ENCODE assay signal across 19 mouse cellular contexts in genomic region chr11:109607600-109607999, GRCm38 (mm10). TPM values are rescaled to one million over a fixed set of nuclear protein-coding genes. Genes with fewer than 3 reads are reported as not detected.
DNase-seq lines count a peak whose midpoint lies in the region; TF ChIP-seq lines count a peak whose summit lies in the region.
"Had no signal": no experiment of that assay in that cellular context is flagged by ENCODE, and none has a peak within 500 bp of the region (broad histone marks: within the 10 kb centered on the region; RNA-seq: fewer than 3 reads in every experiment).

No protein-coding gene starts in this region.

- no peak overlapping the region for H3K9ac ChIP-seq in CH12.LX (ENCODE audit: insufficient read depth, low read depth)
- no peak overlapping the region for H3K9ac ChIP-seq in ES-E14 (ENCODE audit: insufficient read depth, low read depth, low read length, poor library complexity, severe bottlenecking)
- H3K9ac ChIP-seq: embryonic facial prominence, embryonic 12.5 days; forebrain, embryonic 13.5 days; forebrain, embryonic 15.5 days; forebrain, postnatal 0 days had no signal

- dilution Hi-C loops in CH12.LX (cut with MboI; ENCODE audit: extremely low pct_ligation_motif_present, extremely low pct_unique_long_range_greater_than_20kb, low sequenced_read_pairs), result no loop called here

- no peaks in the 10 kb centered on the region for H3K9me3 ChIP-seq in CH12.LX (replicated peaks; ENCODE audit: low read length)
- H3K9me3 ChIP-seq in ES-E14 (ENCODE audit: control insufficient read depth, insufficient read depth, low read depth, low read length), result no peaks in the 10 kb centered on the region
- H3K9me3 ChIP-seq: embryonic facial prominence, embryonic 10.5 days; embryonic facial prominence, embryonic 12.5 days; forebrain, embryonic 13.5 days; forebrain, embryonic 15.5 days had no signal

- in situ Hi-C loops in CH12.LX (cut with MboI; ENCODE audit: low pct_ligation_motif_present, low pct_unique_long_range_greater_than_20kb, low sequenced_read_pairs) (no loop called here), ES-E14 (cut with MboI; ENCODE audit: low sequenced_read_pairs in 2 of 2, unreplicated experiment in 2 of 2) (no loop called here)

- H3K79me2 ChIP-seq in CH12.LX (replicated peaks; ENCODE audit: control insufficient read depth, extremely low read depth, insufficient read depth, poor library complexity, severe bottlenecking) (no peaks in the 10 kb centered on the region), myocyte (ENCODE audit: control insufficient read depth, insufficient read depth) (peaks cover 56% of the 10 kb centered on the region)

- H3ac ChIP-seq in myocyte (ENCODE audit: control insufficient read depth, insufficient read length), result no peak overlapping the region

- H3K4me2 ChIP-seq in CH12.LX (ENCODE audit: insufficient read depth, low read depth, poor library complexity, severe bottlenecking), result no peak overlapping the region
- H3K4me2 ChIP-seq in myocyte (ENCODE audit: low read depth), result peak overlapping the region; percentile 12
- H3K4me2 ChIP-seq: embryonic facial prominence, embryonic 12.5 days; forebrain, embryonic 13.5 days; forebrain, embryonic 15.5 days had no signal

- H3K27ac ChIP-seq in CH12.LX (ENCODE audit: insufficient read depth, low read depth) (no peak overlapping the region), ES-E14 (ENCODE audit: insufficient read depth, low read depth, low read length, poor library complexity, severe bottlenecking) (no peak overlapping the region)
- H3K27ac ChIP-seq: embryonic facial prominence, embryonic 10.5 days; embryonic facial prominence, embryonic 12.5 days; forebrain, embryonic 13.5 days; forebrain, embryonic 15.5 days had no signal

- no peak for TF ChIP-seq RAD21 in CH12.LX (IDR thresholded peaks at IDR 0.05; ENCODE audit: low read depth, low read length)

- peaks cover 24% of the 10 kb centered on the region for H3K27me3 ChIP-seq in CH12.LX (replicated peaks)
- no peaks in the 10 kb centered on the region for H3K27me3 ChIP-seq in myocyte (ENCODE audit: control insufficient read depth, insufficient read depth, insufficient read length)
- H3K27me3 ChIP-seq: embryonic facial prominence, embryonic 12.5 days; forebrain, embryonic 13.5 days; forebrain, embryonic 15.5 days; Patski had no signal

- TF ChIP-seq CTCF in CH12.LX (conservative IDR thresholded peaks at IDR 0.05 in 1 of 2, IDR thresholded peaks at IDR 0.05 in 1 of 2; ENCODE audit: low read depth in 2 of 2, low read length in 2 of 2), result no peak

- no peak overlapping the region for H3K4me3 ChIP-seq in CH12.LX (replicated peaks in 1 of 3; ENCODE audit: low read depth in 2 of 3, low read length in 2 of 3, poor library complexity in 1 of 3)
- H3K4me3 ChIP-seq in ES-E14 (ENCODE audit: insufficient read depth in 1 of 2, low read depth in 1 of 2, low read length in 2 of 2, poor library complexity in 1 of 2, severe bottlenecking in 1 of 2), result no peak overlapping the region
- no peak overlapping the region for H3K4me3 ChIP-seq in myocyte
- H3K4me3 ChIP-seq: embryonic facial prominence, embryonic 10.5 days; embryonic facial prominence, embryonic 12.5 days; forebrain, embryonic 13.5 days; forebrain, embryonic 15.5 days had no signal

- TF ChIP-seq EP300 in CH12.LX (IDR thresholded peaks at IDR 0.05; ENCODE audit: low read length), result no peak

- H3K36me3 ChIP-seq in CH12.LX (replicated peaks in 1 of 2; ENCODE audit: control insufficient read depth in 1 of 2, insufficient read depth in 1 of 2, low read length in 1 of 2), result no peaks in the 10 kb centered on the region
- no peaks in the 10 kb centered on the region; the same call in 1 of the 2 replicates for H3K36me3 ChIP-seq in ES-E14 (ENCODE audit: control insufficient read depth, insufficient read depth, low read length, poor library complexity, severe bottlenecking)
- H3K36me3 ChIP-seq in myocyte (ENCODE audit: control insufficient read depth, insufficient read depth), result peaks cover 21% of the 10 kb centered on the region
- H3K36me3 ChIP-seq: forebrain, embryonic 15.5 days had no signal

- no peak for TF ChIP-seq POLR2A in CH12.LX (IDR thresholded peaks at IDR 0.05; ENCODE audit: low read depth, low read length)
- TF ChIP-seq POLR2A in myocyte (IDR thresholded peaks at IDR 0.05; ENCODE audit: insufficient read length, low read depth), result no peak

- H3K4me1 ChIP-seq in CH12.LX (ENCODE audit: control insufficient read depth in 1 of 2, insufficient read depth in 2 of 2) (peaks cover 4 to 12% of the 10 kb centered on the region in 2 experiments; a peak in 3 of 4 replicates), ES-E14 (ENCODE audit: control insufficient read depth in 2 of 2, insufficient read depth in 2 of 2, low read length in 2 of 2, poor library complexity in 1 of 2) (no peaks in the 10 kb centered on the region)

- DNase-seq in CH12.LX (ENCODE audit: extremely low read depth), result no peak
- DNase-seq in ES-E14 (ENCODE audit: low read depth, low spot score), result no peak
- no peak for DNase-seq in urinary bladder, adult 2 months (ENCODE audit: low spot score)
- no peak for DNase-seq in urinary bladder, postnatal 14 days (ENCODE audit: low spot score)
- DNase-seq: adrenal gland, adult 8-10 months; adrenal gland, postnatal 14 days; adrenal gland, postnatal 36 days; cerebellum, adult 11-12 months; cerebellum, adult 2 months; cerebellum, adult 9-10 months; cerebellum, postnatal 10 days; cerebellum, postnatal 25 days; forebrain, postnatal 0 days had no signal

TF ChIP-seq in CH12.LX, 34 proteins besides CTCF, POLR2A, EP300 and RAD21:
- TF ChIP-seq ZNF384 (IDR thresholded peaks at IDR 0.05; ENCODE audit: low read depth, low read length) (peak; percentile 65), IRF4 (IDR thresholded peaks at IDR 0.05; ENCODE audit: low read depth, low read length) (no peak)

TF ChIP-seq in ES-E14, 5 proteins besides CTCF, POLR2A, EP300 and RAD21:
- TF ChIP-seq ZNF384 (IDR thresholded peaks at IDR 0.05; ENCODE audit: low read depth, low read length) (peak; percentile 88), MAFK (IDR thresholded peaks at IDR 0.05; ENCODE audit: insufficient read depth, low read depth, low read length) (no peak)

TF ChIP-seq in myocyte, 11 proteins besides CTCF, POLR2A, EP300 and RAD21:
- TF ChIP-seq POLR2AphosphoS2 (IDR thresholded peaks at IDR 0.05; ENCODE audit: insufficient read length, low read depth) (no peak), TCF12 (IDR thresholded peaks at IDR 0.05; ENCODE audit: insufficient read depth, poor library complexity, severe bottlenecking) (no peak), CEBPB (IDR thresholded peaks at IDR 0.05; ENCODE audit: insufficient read depth, poor library complexity, severe bottlenecking) (no peak), TCF3 (IDR thresholded peaks at IDR 0.05; ENCODE audit: insufficient read length, low read depth) (no peak), MYOG (IDR thresholded peaks at IDR 0.05; ENCODE audit: control insufficient read depth in 1 of 3, insufficient read depth in 1 of 3, insufficient read length in 2 of 3, low read depth in 2 of 3) (no peak), MYOD1 (IDR thresholded peaks at IDR 0.05; ENCODE audit: control insufficient read depth in 1 of 3, insufficient read length in 2 of 3, low read depth in 2 of 3) (no peak), E2F4 (IDR thresholded peaks at IDR 0.05; ENCODE audit: insufficient read depth) (no peak), MAX (IDR thresholded peaks at IDR 0.05; ENCODE audit: low read depth) (no peak), USF1 (IDR thresholded peaks at IDR 0.05; ENCODE audit: low read depth) (no peak), SRF (IDR thresholded peaks at IDR 0.05; ENCODE audit: control insufficient read depth, insufficient read length, low read depth) (no peak), REST (IDR thresholded peaks at IDR 0.05; ENCODE audit: insufficient read depth, insufficient read length) (no peak)
TF ChIP-seq in myocyte: peak in this region for 0.

RNA-seq across cellular contexts. Expression of gene Wipi1, which starts 4.2 kb away (rescaled TPM):
- total RNA-seq in CH12.LX (2012; rRNA removed), result 0.92 and 2.0 TPM in 2 replicates
- total RNA-seq in CH12.LX (2014; rRNA removed), result 1.9 and 2.2 TPM in 2 replicates
- polyA plus RNA-seq in CH12.LX (2012; ENCODE audit: insufficient read length, low read depth), result 1.4 and 1.8 TPM in 2 replicates
- total RNA-seq in ES-E14 (2012; rRNA removed), result 4.8 and 6.6 TPM in 2 replicates
- polyA plus RNA-seq in myocyte (2012; fragmentation: generic; extraction: Trizol), result 71.9 TPM
- polyA plus RNA-seq in urinary bladder, adult 2 months (2012; rRNA removed), result 44.9 and 49.1 TPM in 2 replicates

RNA-seq across cellular contexts. Expression of gene Prkar1a, which starts 41.6 kb away (rescaled TPM):
- total RNA-seq in CH12.LX (2012; rRNA removed) (89.6 and 93.1 TPM in 2 replicates), CH12.LX (2014; rRNA removed) (104 and 111 TPM in 2 replicates), ES-E14 (2012; rRNA removed) (26.8 and 46.0 TPM in 2 replicates)
- polyA plus RNA-seq in CH12.LX (2012; ENCODE audit: insufficient read length, low read depth) (203 and 220 TPM in 2 replicates), myocyte (2012; fragmentation: generic; extraction: Trizol) (406 TPM)
- polyA plus RNA-seq in urinary bladder, adult 2 months (2012; rRNA removed), result 176 and 189 TPM in 2 replicates

Comparison
In these comparisons a context has a peak if more than half of its experiments do, and no peak if none do; other contexts are left out.
1. RNA of gene Wipi1, which starts 4.2 kb away (polyA plus RNA-seq): 71.9 TPM in myocyte (single experiment) and 44.9 to 49.1 TPM in urinary bladder, adult 2 months; 1.4 to 1.8 TPM in CH12.LX; every median in the first group is over 10 times any median in the second.